Mouse (Mus musculus): ENCODE measurements around the gene Gm20696.

GRCm38 (mm10) chr6:99375865-99376264 lies 290.7 kb downstream of the Gm20696 start:
- TF ChIP-seq ZNF384 (IDR thresholded peaks at IDR 0.05; ENCODE audit: low read depth, low read length), result no peak
- no peak for TF ChIP-seq ZC3H11A (IDR thresholded peaks at IDR 0.05; ENCODE audit: borderline replicate concordance, low read depth, low read length)
- TF ChIP-seq CHD2 (IDR thresholded peaks at IDR 0.05; ENCODE audit: low read depth, low read length), result no peak
- TF ChIP-seq HCFC1 (IDR thresholded peaks at IDR 0.05; ENCODE audit: borderline replicate concordance, insufficient read depth, low read length), result no peak
